Comparison of ENCODE assay signal across 8 mouse cellular contexts in genomic region chr2:32908272-32908671, GRCm38 (mm10). TPM values are rescaled to one million over a fixed set of nuclear protein-coding genes. Genes with fewer than 3 reads are reported as not detected.
A peak's percentile ranks its signal among the peaks of the same experiment; 100 is the strongest.
DNase-seq lines count a peak whose midpoint lies in the region; ATAC-seq lines count a peak whose summit lies in the region.

No protein-coding gene starts in this region.

- no peaks in the 10 kb centered on the region for H3K27me3 ChIP-seq in heart, embryonic 11.5 days (ENCODE audit: control insufficient read depth, insufficient read depth, low read length)
- no peaks in the 10 kb centered on the region for H3K27me3 ChIP-seq in kidney, embryonic 15.5 days

- WGBS in heart, embryonic 11.5 days (ENCODE audit: insufficient replicate concordance) = 7% methylated on average over 6 of the region's 6 CpGs
- 9% methylated on average over 6 of the region's 6 CpGs for WGBS in kidney, embryonic 15.5 days

- no peak overlapping the region for H3K4me3 ChIP-seq in brown adipose tissue, adult 24 weeks (ENCODE audit: insufficient read depth, low read depth, low read length)
- no peak overlapping the region for H3K4me3 ChIP-seq in heart, embryonic 11.5 days (ENCODE audit: low read depth, low read length)
- H3K4me3 ChIP-seq in kidney, embryonic 15.5 days (replicated peaks) = no peak overlapping the region

- peaks cover 17% of the 10 kb centered on the region for H3K4me1 ChIP-seq in brown adipose tissue, adult 24 weeks (ENCODE audit: control insufficient read depth, insufficient read depth, insufficient read length, low read length)
- peaks cover 57% of the 10 kb centered on the region for H3K4me1 ChIP-seq in heart, embryonic 11.5 days (ENCODE audit: control insufficient read depth, insufficient read depth, low read length)
- H3K4me1 ChIP-seq in kidney, embryonic 15.5 days = peaks cover 46% of the 10 kb centered on the region

- no peaks in the 10 kb centered on the region for H3K9me3 ChIP-seq in heart, embryonic 11.5 days (replicated peaks; ENCODE audit: control insufficient read depth, low read length)
- no peaks in the 10 kb centered on the region for H3K9me3 ChIP-seq in kidney, embryonic 15.5 days (replicated peaks)

- H3K4me2 ChIP-seq in heart, embryonic 11.5 days = peak overlapping the region; percentile 44
- H3K4me2 ChIP-seq in kidney, embryonic 15.5 days = peak overlapping the region; percentile 29

- ATAC-seq in heart, embryonic 11.5 days (replicated peaks; ENCODE audit: insufficient number of reproducible peaks, low FRiP score, low TSS enrichment) = peak; percentile 67
- ATAC-seq in kidney, embryonic 15.5 days (replicated peaks; ENCODE audit: low FRiP score) = peak; percentile 69
- ATAC-seq in erythroblast, adult 5-6 weeks (replicated peaks; ENCODE audit: low FRiP score, poor library complexity, severe bottlenecking) = no peak
- ATAC-seq in megakaryocyte progenitor cell, adult 5-6 weeks (replicated peaks; ENCODE audit: poor library complexity) = no peak

- H3K36me3 ChIP-seq in heart, embryonic 11.5 days (ENCODE audit: control insufficient read depth, insufficient read depth, low read length) = peaks cover 4% of the 10 kb centered on the region; the same call in 1 of the 2 replicates
- H3K36me3 ChIP-seq in kidney, embryonic 15.5 days = peaks cover 30% of the 10 kb centered on the region

- H3K27ac ChIP-seq in brown adipose tissue, adult 24 weeks (replicated peaks; ENCODE audit: low read depth, low read length) = peak overlapping the region; percentile 78
- peak overlapping the region; percentile 91 for H3K27ac ChIP-seq in heart, embryonic 11.5 days (ENCODE audit: low read depth, low read length)
- peak overlapping the region; percentile 86 for H3K27ac ChIP-seq in kidney, embryonic 15.5 days

- DNase-seq in adrenal gland, postnatal 36 days = peak; percentile 40 to 55
- no peak for DNase-seq in adrenal gland, adult (ENCODE audit: inconsistent age in 2 of 2, low spot score in 1 of 2)
- peak; percentile 82 to 91 for DNase-seq in lung, postnatal 4 days

- H3K9ac ChIP-seq in heart, embryonic 11.5 days (ENCODE audit: low read depth, low read length) = peak overlapping the region; percentile 44; the same call in 1 of the 2 replicates
- H3K9ac ChIP-seq in kidney, embryonic 15.5 days = no peak overlapping the region

RNA-seq across cellular contexts. Expression of gene Fam129b, which starts 32.4 kb away (rescaled TPM):
- 10 to 100 TPM; 15.8 to 32.3 TPM for total RNA-seq in adrenal gland, postnatal 36 days (2021)
- polyA plus RNA-seq in brown adipose tissue, adult 24 weeks (2012; ENCODE audit: insufficient read depth, insufficient read length, missing spikeins) = 4.9 and 5.9 TPM in 2 replicates
- polyA plus RNA-seq in heart, embryonic 11.5 days (2014; fragmentation: Nextera tagmentation; extraction: Ambion mirVana) = 21.5 and 24.2 TPM in 2 replicates
- 44.5 and 47.7 TPM in 2 replicates for polyA plus RNA-seq in kidney, embryonic 15.5 days (2015; fragmentation: Nextera tagmentation; extraction: Ambion mirVana)
- total RNA-seq in erythroblast, adult 5-6 weeks (2015; ENCODE audit: low replicate concordance) = 3.1 and 5.8 TPM in 2 replicates
- total RNA-seq in erythroblast, adult 5-6 weeks (2017; ENCODE audit: low replicate concordance) = 2.6 and 5.6 TPM in 2 replicates
- total RNA-seq in megakaryocyte progenitor cell, adult 5-6 weeks (2015) = 3.3 and 3.5 TPM in 2 replicates
- 6.5 and 6.8 TPM in 2 replicates for total RNA-seq in megakaryocyte progenitor cell, adult 5-6 weeks (2017)

RNA-seq across cellular contexts. Expression of gene Rpl12, which starts 53.1 kb away (rescaled TPM):
- 100 to 1,000 TPM; 165 to 189 TPM for total RNA-seq in adrenal gland, postnatal 36 days (2021)
- 5.8 and 7.5 TPM in 2 replicates for polyA plus RNA-seq in brown adipose tissue, adult 24 weeks (2012; ENCODE audit: insufficient read depth, insufficient read length, missing spikeins)
- 131 and 158 TPM in 2 replicates for polyA plus RNA-seq in heart, embryonic 11.5 days (2014; fragmentation: Nextera tagmentation; extraction: Ambion mirVana)
- 204 and 210 TPM in 2 replicates for polyA plus RNA-seq in kidney, embryonic 15.5 days (2015; fragmentation: Nextera tagmentation; extraction: Ambion mirVana)
- 305 and 430 TPM in 2 replicates for total RNA-seq in erythroblast, adult 5-6 weeks (2015; ENCODE audit: low replicate concordance)
- 287 and 320 TPM in 2 replicates for total RNA-seq in erythroblast, adult 5-6 weeks (2017; ENCODE audit: low replicate concordance)
- total RNA-seq in megakaryocyte progenitor cell, adult 5-6 weeks (2015) = 2,719 and 2,750 TPM in 2 replicates
- 2,545 and 2,724 TPM in 2 replicates for total RNA-seq in megakaryocyte progenitor cell, adult 5-6 weeks (2017)

RNA-seq across cellular contexts. Expression of gene Lrsam1, which starts 53.1 kb away (rescaled TPM):
- total RNA-seq in adrenal gland, postnatal 36 days (2021) = 10 to 100 TPM; 18.4 to 27.1 TPM
- 6.6 and 13.1 TPM in 2 replicates for polyA plus RNA-seq in brown adipose tissue, adult 24 weeks (2012; ENCODE audit: insufficient read depth, insufficient read length, missing spikeins)
- 6.7 and 7.4 TPM in 2 replicates for polyA plus RNA-seq in heart, embryonic 11.5 days (2014; fragmentation: Nextera tagmentation; extraction: Ambion mirVana)
- 11.2 and 12.2 TPM in 2 replicates for polyA plus RNA-seq in kidney, embryonic 15.5 days (2015; fragmentation: Nextera tagmentation; extraction: Ambion mirVana)
- total RNA-seq in erythroblast, adult 5-6 weeks (2015; ENCODE audit: low replicate concordance) = 3.1 and 6.5 TPM in 2 replicates
- total RNA-seq in erythroblast, adult 5-6 weeks (2017; ENCODE audit: low replicate concordance) = 1.7 and 3.5 TPM in 2 replicates
- 2.9 and 3.0 TPM in 2 replicates for total RNA-seq in megakaryocyte progenitor cell, adult 5-6 weeks (2015)
- 3.5 and 3.7 TPM in 2 replicates for total RNA-seq in megakaryocyte progenitor cell, adult 5-6 weeks (2017)

Comparison
In these comparisons a context has a peak if more than half of its experiments do, and no peak if none do; other contexts are left out.
1. DNase-seq: peak in adrenal gland, postnatal 36 days (2 of 2) and lung, postnatal 4 days (2 of 2); none in adrenal gland, adult (0 of 2).
2. ATAC-seq: peak in heart, embryonic 11.5 days (single experiment) and kidney, embryonic 15.5 days (single experiment); none in erythroblast, adult 5-6 weeks (single experiment) and megakaryocyte progenitor cell, adult 5-6 weeks (single experiment).
3. RNA of gene Rpl12, which starts 53.1 kb away (total RNA-seq): 2,545 to 2,750 TPM in megakaryocyte progenitor cell, adult 5-6 weeks; 287 to 430 TPM in erythroblast, adult 5-6 weeks and 165 to 189 TPM in adrenal gland, postnatal 36 days; every median in the first group is over 4 times any median in the second.
4. Peak in every context shown above with its lines, with median percentiles within 50 percentile points of each other: H3K27ac ChIP-seq.